Mouse (Mus musculus) neural tube, embryonic 15.5 days (tissue): Measurements from ENCODE around the gene Ces1a. TPM values are rescaled to one million over a fixed set of nuclear protein-coding genes. Genes with fewer than 3 reads are reported as not detected.

ENCODE experiments used
- ATAC-seq: fragments of 200-750 bp; cut with Nextera tagmentation; 2 replicates; pipeline ENCODE4 v1.8.0; 2017; ENCODE audit warnings: mild to moderate bottlenecking, moderate TSS enrichment, moderate library complexity; ENCODE audit not compliant: low FRiP score
- H3K27ac ChIP-seq: fragments of 300-500 bp; sonication (generic); replicated peaks from 2 replicates; pipeline ENCODE4 v1.5.1; 2015; ENCODE audit warnings: mild to moderate bottlenecking, inconsistent platforms
- H3K27me3 ChIP-seq: fragments of 300-500 bp; sonication (generic); replicated peaks from 2 replicates; pipeline ENCODE4 v1.6.1; 2015; ENCODE audit warnings: inconsistent platforms
- H3K36me3 ChIP-seq: fragments of 300-500 bp; sonication (generic); 2 replicates; pipeline ENCODE4 v1.6.1; 2015; ENCODE audit warnings: inconsistent platforms
- H3K4me1 ChIP-seq: fragments of 300-500 bp; sonication (generic); 2 replicates; pipeline ENCODE4 v1.6.1; 2015; ENCODE audit warnings: inconsistent platforms
- H3K4me2 ChIP-seq: fragments of 300-500 bp; sonication (generic); 2 replicates; pipeline ENCODE4 v1.6.1; 2015; ENCODE audit warnings: inconsistent platforms, mild to moderate bottlenecking, moderate library complexity
- H3K4me3 ChIP-seq: fragments of 300-500 bp; sonication (generic); replicated peaks from 2 replicates; pipeline ENCODE4 v1.5.1; 2015; ENCODE audit warnings: mild to moderate bottlenecking, inconsistent platforms
- H3K9ac ChIP-seq: fragments of 300-500 bp; sonication (generic); replicated peaks from 2 replicates; pipeline ENCODE4 v1.6.1; 2015; ENCODE audit warnings: mild to moderate bottlenecking, inconsistent platforms
- H3K9me3 ChIP-seq: fragments of 300-500 bp; sonication (generic); replicated peaks from 2 replicates; pipeline ENCODE4 v1.6.1; 2016; ENCODE audit warnings: inconsistent platforms
- WGBS: fragments of 180-500 bp; shearing (Covaris S2); methylation state at CpG from one replicate; pipeline ENCODE4 v1.1.7; 2015; ENCODE audit warnings: mixed read lengths; 5-methylcytosine and 5-hydroxymethylcytosine counted together
- polyA plus RNA-seq: library from polyadenylated mRNA; unstranded; fragments of >200 nt; fragmentation: Nextera tagmentation; extraction: Ambion mirVana; gene quantifications from 2 replicates; pipeline ENCODE4 v1.2.1, GENCODE M21; 2015

Ces1a gene
- polyA plus RNA-seq, 1 experiment from 2014 or later, result 0.09 TPM

GRCm38 (mm10) chr8:92982491-92982890 lies 65.5 kb downstream of the Ces1a start:
- Histone ChIP-seq H3K27ac (no peak overlapping the region), H3K4me1 (no peaks in the 10 kb centered on the region), H3K4me3 (no peak overlapping the region), H3K4me2 (no peak overlapping the region), H3K9me3 (no peaks in the 10 kb centered on the region), H3K27me3 (no peaks in the 10 kb centered on the region), H3K36me3 (no peaks in the 10 kb centered on the region), H3K9ac (no peak overlapping the region)
- ATAC-seq, result no peak
- WGBS, result 86% methylated on average over 3 of the region's 3 CpGs

DNA sequence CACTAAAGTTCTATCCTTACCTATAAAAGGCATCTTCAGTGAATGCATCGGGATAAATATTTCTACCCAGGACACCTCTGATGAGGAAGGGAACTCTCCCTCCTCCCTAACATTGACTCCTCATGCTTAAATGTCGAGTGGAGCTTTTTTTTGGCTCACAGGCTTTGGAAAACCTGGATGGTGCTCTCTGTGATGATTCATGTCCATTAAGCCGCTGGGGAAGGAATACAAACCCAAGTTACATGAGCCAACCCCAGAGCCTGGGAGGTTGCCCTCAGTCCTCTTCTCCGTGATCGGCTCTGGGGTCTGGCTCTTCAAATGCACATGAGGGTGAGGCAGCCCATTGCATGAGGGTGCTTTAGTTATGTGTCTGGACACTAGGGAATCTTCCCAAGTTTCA lies 71.3 kb downstream of the Ces1a start:
- Histone ChIP-seq H3K27ac (no peak overlapping the region), H3K4me3 (no peak overlapping the region), H3K9me3 (no peaks in the 10 kb centered on the region), H3K4me1 (no peaks in the 10 kb centered on the region), H3K27me3 (no peaks in the 10 kb centered on the region), H3K36me3 (no peaks in the 10 kb centered on the region), H3K4me2 (no peak overlapping the region), H3K9ac (no peak overlapping the region)
- no peak for ATAC-seq
- WGBS, result 92% methylated on average over 5 of the region's 5 CpGs

DNA sequence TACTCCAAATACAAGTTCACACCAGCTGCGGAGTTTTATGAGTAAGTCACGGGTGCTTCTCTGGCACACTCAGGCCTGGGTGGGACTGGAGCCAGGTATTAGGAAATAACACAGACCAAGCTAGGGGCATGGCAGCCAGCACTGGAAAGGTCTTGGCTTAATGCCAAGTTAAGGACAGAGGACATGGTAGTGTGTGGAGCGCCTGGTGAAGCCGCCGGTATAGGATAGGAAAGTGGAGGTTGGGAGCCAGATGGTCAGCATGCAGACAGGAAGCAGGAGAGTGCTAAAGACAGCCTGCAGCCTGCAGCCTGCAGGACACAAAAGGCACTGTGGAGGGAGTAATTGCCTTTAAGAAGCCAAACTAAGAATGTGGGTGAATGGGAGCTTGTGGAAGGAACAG lies 75.0 kb downstream of the Ces1a start:
- Histone ChIP-seq H3K4me1 (no peaks in the 10 kb centered on the region), H3K4me3 (no peak overlapping the region), H3K4me2 (no peak overlapping the region), H3K9ac (no peak overlapping the region), H3K36me3 (no peaks in the 10 kb centered on the region), H3K27ac (no peak overlapping the region), H3K9me3 (no peaks in the 10 kb centered on the region), H3K27me3 (no peaks in the 10 kb centered on the region)
- WGBS, result 52% methylated on average over 5 of the region's 5 CpGs
- no peak for ATAC-seq

Other genes starting within 250 kb of the Ces1a start
- 34.0 and 48.7 TPM in 2 replicates for gene Mmp2, start 220.9 kb downstream of the Ces1a start, polyA plus RNA-seq
- 12.9 and 13.1 TPM in 2 replicates for gene Lpcat2, start 192.9 kb downstream of the Ces1a start, polyA plus RNA-seq
- gene Capns2, start 146.8 kb downstream of the Ces1a start, polyA plus RNA-seq, result 0.46 and 0.60 TPM in 2 replicates
- 0.09 TPM in 1 of 2 replicates, not detected in the other for gene Slc6a2, start 88.1 kb downstream of the Ces1a start, polyA plus RNA-seq
- gene Ces1b, start 31.8 kb upstream of the Ces1a start, polyA plus RNA-seq, result 0.18 TPM in 1 of 2 replicates, not detected in the other
- gene Ces1c, start 83.1 kb upstream of the Ces1a start, polyA plus RNA-seq, result not detected in 2 replicates
- 0.22 and 0.92 TPM in 2 replicates for gene Ces1d, start 149.6 kb upstream of the Ces1a start, polyA plus RNA-seq
- gene Ces1e, start 181.4 kb upstream of the Ces1a start, polyA plus RNA-seq, result not detected in 2 replicates
- 0.28 TPM in 1 of 2 replicates, not detected in the other for gene Ces1f, start 231.6 kb upstream of the Ces1a start, polyA plus RNA-seq